Mouse (Mus musculus) frontal cortex, adult (tissue): ENCODE measurements around the gene Ddx19a.
A peak's percentile ranks its signal among the peaks of the same experiment; 100 is the strongest.
"Not testable (repeated sequence)": the region's sequence is repeated elsewhere in the genome, so short reads cannot be mapped to it uniquely, and the experiment has no call there.

Experiments
- ATAC-seq: cut with Nextera tagmentation; 2 replicates; pipeline ENCODE4 v1.9.2; 2017; ENCODE audit warnings: mild to moderate bottlenecking, moderate library complexity, mixed read lengths; ENCODE audit not compliant: low TSS enrichment

Ddx19a gene

DNA sequence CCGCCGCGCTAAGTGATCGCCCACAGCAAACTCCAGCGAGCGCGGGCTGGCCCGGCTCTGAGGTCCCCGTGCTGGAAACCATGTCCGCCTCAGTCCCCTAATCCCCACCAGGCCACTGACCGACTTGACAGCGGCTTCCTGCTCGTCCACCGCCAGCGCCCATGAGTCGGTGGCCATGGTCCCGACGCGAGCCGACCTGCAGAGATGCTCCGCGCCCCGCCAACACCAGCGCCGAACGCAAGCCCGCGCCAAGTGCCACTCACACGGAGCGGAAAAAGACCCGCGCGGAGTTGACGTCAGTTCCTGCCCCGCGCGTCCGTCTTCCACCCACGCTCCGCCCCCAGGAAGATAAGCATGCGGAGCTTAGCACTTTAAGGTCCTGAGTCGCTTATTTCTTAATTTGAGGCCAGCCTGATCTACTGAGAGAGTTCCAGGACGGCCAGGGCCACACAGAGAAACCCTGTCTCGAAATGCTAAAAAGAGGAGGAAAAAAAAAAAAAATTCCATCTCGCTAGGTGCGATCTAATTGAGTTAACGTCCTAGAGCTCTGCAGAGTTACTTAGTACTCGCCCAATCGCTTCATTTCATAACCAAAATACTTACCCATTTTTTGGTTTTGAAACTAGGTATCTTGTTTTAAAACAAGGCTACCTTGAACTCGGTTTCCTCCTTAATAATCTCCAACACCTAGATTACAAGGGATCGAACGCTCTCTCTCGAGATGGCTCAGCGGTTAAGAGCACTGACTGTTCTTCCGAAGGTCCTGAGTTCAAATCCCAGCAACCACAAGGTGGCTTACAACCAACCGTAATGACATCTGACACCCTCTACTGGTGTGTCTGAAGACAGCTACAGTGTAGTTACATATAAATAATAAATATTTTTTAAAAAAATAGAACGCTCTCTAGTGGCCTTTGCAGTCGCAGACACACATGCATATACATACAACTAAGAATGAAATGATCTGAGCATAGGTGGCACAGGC, at the start of gene Ddx19a:
Gene Ddx19a (minus strand): TSS at position 254 of the 985 bp plus-strand sequence.
- peak; percentile 98 for ATAC-seq

DNA sequence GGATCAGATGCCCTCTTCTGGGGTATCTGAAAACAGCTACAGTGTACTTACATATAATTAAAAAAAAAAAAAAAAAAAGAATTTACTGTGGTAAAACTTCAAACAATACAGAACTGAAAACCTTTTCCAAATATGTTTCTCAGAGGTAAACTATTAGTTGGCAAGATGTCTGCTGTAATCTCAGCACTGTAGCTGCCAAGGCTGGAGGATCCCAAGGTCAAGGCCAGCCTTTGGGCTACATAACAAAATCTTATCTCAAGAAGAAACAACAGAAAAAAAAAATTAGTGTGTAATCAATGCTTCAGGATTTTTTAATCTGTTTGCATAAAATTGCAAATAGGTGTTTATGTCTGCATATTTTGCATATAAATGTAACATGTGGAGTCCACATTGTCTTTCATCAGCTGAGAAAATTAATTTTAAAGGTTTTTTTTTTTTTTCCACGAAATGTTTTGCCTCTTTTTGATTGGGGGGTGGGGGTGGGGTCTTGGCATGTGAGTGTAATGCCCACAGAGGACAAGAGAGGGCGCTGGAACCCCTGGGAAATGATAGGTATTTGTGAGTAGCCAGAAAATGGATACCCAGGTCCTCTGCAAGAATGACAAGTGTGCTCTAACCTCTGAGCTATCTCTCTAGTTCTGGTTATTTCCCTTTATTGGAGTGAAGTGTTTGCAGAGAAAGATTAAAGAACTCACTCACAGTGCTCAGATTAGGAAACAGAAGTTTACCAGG, 46.6 kb upstream of the Ddx19a start:
- no peak for ATAC-seq

DNA sequence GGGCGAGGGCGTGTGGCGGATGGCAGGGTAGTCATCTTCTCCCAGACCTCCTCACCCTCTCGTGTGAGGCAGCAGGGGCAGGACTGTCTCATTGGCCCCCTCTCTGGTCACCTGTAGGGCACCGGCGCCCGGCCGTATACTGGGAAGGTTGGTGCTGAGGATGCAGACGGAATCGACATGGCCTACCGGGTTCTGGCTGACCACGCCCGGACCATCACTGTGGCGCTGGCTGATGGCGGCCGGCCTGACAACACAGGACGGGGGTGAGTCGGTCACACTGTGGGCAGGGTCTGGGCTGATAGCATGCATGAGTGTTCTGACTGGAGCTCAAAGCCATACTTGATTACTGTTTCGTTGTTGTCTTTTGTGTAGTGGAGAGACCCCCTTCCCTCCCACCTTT, 44.9 kb upstream of the Ddx19a start:
- no peak for ATAC-seq

DNA sequence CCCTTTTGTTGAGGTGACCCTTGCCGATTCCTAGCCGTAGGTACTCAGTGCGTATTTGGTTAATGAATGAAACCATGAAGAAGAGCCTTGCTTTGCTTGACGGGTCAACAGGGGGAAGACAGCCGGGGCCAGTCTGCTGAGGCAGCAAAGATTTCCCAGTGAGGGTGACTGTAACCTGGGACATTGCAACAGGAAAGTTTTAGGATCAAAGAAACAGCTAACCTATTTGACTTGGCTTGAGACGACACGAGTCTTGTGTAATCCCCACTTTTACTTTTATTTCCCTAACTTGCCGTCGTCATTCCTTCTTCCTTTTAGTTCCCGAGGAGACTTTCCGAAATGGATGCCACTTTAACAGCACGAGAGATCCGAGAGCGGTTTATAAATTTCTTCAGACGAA, 39.0 kb upstream of the Ddx19a start:
- ATAC-seq = no peak

DNA sequence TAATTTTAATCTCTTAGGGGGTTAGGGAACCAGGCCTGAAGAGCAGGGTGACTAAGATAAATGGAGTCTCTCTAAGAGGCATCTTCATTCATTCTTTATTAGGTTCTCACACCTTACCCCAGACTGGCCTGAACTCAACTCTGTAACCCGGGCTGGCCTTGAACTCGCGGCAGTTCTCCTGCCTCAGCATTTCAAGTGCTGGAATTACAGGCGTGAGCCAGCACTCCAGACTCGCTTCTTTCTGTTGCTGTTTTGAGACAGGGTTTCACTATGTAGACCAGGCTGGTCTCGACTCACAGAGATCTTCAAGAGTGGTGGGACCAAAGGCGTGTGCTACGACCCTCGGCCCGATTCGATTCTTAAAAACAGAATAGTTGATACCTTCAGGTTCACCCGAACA, 36.7 kb upstream of the Ddx19a start:
- ATAC-seq = no peak

DNA sequence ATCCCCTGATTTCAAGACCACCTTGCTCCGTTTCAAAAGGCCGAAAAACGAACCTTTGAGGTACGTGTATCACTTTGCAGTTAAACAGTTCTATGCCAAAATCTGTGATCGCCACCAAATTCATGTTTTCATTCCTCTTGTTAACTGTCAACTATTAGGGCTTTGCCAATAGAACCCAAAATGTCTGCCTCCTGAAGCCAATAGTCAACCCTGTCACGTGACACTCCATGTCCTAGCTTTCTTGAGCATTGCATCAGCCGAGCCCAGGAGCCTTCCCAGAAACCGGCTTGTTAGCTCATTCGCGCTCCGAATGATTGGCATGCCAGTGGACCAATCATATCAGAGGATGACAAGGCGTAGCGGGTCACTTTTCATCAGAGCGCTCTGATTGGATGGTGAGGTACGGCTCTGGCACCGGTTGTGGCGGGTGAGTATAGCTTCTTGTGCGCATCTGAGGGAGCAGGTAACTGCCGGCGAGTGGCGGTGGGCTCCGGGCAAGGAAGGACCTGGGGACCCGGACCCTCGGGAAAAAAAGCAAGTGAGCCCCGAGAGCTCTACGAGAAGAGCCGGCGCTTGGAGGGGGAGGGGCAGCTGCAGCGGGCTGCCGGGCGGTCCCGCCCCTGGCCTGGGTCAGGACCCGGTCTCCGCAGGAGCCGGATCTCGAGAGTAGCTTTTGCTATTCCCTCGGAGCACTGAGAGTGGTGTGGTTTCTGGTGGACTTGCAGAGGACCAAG, 36.0 kb upstream of the Ddx19a start:
- ATAC-seq = peak; percentile 100

DNA sequence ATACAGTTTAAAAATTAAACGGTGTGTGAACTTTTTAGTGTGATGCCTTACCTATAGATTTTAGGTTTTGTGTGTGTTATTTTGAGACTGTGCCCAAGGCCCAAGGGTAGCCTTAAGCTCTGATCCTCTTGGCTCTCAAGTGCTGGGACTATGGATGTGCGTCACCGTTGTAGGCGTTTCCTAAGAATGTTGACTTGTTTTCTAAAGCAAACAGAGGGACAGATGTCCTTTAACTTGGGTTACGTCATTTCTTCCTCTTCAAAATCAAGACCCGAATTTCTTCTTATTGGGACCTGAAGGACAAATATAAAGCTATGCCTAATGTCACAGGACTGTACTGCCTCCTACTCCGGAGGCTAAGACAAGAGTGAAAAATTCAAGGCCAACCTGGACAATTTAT, 35.3 kb upstream of the Ddx19a start, which contains the start of gene Aars:
Gene Aars (plus strand): TSS at position 229 of the 400 bp plus-strand sequence.
- ATAC-seq = no peak

DNA sequence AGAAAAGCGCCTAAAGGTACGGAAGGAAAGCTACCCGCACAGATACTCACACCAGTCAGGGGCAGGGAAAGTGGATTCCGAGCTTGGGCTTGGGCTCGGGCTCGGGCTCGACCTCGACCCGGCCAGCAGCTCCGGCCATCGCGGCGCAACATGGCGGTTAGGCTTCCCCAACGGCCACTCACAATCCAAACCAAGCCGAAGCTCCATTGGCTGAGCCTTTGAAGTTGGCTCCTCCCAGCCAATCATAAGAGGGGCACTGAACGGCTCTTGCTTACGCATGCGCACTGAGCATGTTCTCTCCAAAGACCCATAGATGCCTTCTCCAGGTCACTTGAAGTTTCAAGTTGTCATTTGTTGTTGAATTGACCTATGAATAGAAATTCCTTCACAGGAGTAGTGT, 34.0 kb upstream of the Ddx19a start, which contains the start of gene Ddx19b:
Gene Ddx19b (minus strand): TSS at position 180 of the 400 bp plus-strand sequence.
- no peak for ATAC-seq

DNA sequence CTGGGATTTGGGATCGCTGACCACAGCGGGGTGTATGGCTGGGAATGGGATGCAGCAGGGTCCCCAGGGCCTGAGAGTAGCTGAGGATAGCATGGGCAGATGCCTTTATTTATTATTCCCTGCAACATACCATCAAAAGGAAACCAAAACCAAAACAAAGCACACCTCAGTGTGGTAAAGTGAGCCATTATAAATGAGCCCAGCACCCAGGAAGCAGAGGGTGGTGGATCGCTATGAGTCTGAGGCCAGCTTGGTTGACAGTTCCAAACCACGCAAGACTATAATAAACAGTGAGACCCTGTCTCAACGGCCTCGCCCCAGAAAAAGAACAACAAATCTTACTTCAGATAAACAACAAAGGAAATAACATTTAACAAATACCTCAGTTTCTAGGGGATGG, 32.4 kb upstream of the Ddx19a start:
- no peak for ATAC-seq

DNA sequence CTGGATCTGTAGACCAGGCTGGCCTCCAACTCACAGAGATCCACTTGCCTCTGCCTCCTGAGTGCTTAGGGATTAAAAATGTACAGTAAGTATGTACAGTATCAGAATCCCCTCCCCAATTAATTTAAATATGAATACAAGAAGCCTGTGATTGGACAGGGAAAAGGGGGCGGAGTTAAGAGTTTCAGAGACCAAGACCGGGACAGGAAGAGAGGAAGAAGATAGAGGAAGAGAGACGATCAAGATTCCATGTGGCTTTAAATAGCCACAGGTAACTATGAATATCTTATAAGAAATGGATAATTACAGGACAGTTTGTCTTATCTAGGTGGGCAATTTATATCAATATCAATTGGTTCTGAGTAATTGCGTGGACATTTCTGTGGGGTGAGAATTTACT, 32.0 kb upstream of the Ddx19a start:
- no peak for ATAC-seq

DNA sequence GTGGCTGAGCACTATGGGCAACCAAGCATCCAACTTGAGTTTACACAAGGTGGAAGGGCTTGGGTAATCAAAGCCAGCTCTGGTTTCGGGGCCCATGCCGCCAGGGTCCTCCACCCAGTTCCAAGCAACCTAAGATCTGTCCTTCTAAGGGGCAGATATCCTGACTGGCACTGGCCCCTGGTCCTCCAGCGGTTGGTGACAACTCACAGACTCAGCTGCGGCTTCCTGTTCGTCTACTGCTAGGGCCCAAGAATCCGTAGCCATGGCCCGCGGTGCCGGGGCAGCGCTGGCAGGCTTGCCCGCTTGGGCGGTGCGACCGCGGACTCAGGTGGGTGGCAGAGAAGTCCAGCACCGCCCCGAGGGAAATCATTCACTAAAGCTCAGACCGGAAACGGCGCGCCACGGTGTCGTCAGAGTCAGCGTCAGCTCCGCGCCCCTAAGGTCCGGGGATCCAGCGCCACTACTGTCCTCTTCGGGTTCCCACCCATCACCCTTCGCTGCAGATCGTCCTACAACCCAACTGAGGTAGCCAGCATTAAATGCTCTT, 29.9 kb upstream of the Ddx19a start:
- ATAC-seq = peak; percentile 100

DNA sequence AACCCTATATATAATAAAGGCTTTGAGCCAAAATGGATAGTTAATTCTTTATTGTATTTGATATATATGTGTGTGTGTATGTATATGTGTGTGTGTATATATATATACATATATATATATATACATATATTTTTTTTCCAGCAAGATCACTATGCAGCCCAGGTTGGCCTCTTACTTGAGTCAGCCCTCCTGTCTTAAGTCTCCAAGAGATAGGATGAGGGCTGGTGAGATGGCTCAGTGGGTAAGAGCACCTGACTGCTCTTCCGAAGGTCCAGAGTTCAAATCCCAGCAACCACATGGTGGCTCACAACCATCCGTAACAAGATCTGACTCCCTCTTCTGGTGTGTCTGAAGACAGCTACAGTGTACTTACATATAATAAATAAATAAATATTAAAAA, 29.0 kb upstream of the Ddx19a start:
- ATAC-seq = not testable (repeated sequence)

DNA sequence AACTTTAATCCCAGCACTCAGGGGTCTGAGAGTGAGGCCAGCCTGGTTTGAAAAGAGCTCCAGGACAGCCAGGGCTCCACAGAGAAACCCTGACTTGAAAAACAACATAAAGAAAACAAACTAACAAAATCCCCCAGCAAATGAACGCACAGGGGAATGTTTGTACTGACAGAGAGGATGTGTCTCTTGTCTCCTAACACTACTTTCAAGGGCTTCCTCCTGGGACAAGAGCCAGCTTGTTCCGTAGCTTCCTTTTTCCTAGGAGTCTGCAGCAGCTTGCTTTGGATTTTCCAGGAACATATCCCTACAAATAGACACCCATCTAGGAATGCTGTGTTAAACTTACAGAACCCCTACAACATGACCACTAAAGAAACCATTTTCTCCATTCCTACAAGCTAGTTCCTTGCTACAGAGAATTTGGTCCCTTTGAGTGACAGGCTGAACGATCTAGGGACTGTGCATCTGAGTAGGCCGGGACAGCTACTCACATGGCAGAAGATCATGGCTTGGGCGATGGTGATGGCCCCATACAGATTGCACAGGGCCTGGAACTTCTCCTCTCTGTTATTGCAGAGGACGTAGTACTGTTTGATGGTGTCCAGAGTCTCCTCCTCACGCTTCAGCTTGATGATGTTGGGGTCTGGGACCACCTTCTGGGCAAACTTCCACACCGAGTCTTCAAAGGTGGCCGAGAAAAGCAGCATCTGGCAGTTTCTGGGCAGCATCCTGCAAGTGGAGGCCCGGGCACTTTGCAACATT, 12.8 kb upstream of the Ddx19a start:
- not testable (repeated sequence) for ATAC-seq

DNA sequence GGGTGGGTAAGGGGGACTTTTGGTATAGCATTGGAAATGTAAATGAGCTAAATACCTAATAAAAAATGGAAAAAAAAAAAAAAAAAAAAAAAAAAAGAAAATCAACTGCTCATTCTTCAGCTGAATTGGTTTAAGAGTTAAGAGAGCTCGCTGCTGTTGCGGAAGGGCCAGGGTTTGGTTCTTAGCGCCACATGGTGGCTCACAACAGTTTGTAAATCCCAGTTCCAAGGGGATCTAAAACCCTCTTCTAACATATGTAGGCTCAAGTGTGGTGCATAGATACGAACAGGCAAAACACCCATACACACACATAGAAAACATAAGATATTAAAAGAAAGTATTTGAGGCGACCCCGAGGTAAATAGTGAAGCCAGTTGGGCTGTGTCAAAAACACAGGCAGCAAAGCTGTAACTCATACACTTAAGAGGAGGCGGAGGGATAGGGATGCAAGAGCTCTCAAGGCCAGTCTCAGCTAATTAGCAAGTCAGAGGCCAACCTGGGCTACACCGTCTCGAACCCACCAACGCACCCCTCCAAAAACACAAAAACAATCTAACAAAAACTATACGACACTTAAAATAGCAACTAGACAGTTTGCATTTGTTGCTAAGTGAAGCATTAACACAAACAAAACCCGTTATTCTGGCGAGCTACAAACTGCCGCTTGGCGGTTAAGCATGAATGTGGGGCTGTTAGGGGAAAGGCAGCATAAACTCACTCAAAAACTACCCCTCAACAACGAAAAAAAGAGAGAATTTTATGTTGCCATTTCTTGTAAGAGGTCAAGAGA, 764 bp downstream of the Ddx19a start:
- ATAC-seq = no peak

DNA sequence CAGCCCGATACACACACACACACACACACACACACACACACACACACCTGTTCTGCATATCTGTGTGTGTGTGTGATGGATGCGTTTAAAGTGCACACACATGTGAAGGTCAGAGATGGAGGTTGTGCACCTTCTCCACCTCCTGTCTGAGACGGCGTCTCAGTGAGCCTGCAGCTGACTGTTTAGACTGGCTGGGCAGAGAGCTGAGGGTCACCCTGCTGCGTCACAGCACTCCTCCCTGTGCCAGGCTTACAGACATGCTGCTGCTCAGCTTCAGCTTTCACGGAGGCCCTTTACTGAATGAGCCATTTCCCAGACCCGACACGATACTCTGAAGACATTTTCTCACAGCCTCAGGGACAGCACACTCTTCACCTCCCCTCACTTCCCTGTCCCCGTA, 7.6 kb downstream of the Ddx19a start:
- ATAC-seq = no peak

DNA sequence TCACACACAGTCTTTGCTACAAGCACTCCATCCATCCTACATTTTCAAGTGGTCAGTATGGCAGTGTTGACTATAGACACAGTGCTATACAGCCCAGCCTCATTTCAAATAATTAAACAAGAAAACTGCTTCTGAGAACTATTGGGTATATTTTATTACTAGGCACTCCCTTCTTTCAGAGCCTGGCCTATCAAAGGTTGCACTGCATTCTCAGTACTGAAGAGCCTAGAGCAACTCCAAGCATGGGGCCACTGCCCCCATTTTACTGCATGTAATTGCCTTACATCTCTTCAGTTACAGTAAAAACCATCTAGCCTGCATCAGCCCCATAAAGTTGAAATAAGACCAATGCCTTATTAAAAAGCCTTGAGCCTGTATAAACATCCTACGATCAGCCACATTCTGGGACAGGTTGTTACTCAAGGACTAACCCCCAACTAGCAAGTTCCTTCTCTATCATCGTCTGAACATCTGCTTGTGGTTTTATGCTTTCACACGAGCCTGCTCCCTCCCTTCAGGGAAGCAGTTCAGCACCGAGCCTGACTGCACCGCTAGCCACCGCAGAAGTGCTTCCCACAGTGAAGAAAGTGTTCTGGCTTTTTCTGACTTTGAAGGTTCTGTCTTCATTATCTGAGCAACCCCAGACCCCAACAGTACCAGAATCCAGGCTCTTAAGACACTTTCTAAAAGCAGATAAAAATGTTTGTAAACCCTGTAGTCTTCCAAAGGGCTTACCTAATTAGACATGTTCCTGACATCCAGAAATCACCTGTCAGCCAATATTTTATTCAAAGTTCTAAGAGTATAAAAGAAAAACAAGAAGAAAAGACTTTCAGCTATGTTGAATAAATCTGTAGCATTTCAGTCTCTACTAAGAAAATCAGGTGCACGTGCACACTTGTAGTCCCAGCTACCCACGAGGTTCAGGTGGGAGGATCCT, 9.5 kb downstream of the Ddx19a start:
- ATAC-seq = no peak

DNA sequence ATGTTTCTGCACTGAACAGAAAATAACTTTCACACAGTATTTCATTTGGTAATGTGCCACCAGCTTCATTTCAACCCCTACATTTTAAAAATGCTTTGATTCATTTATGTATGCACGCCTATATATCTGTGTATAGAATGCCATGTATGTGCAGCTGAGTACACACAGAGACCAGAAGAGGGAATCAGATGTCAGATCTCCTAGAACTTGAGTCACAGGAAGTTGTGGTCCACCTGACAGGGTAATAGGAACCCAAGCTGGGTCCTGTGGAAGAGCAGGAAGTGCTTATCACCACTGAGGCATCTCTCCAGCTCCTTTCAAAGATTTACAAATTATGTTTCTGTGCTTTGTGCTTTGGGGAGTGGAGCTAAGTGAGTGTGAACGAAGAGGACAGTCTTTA, 16.3 kb downstream of the Ddx19a start:
- ATAC-seq = no peak

DNA sequence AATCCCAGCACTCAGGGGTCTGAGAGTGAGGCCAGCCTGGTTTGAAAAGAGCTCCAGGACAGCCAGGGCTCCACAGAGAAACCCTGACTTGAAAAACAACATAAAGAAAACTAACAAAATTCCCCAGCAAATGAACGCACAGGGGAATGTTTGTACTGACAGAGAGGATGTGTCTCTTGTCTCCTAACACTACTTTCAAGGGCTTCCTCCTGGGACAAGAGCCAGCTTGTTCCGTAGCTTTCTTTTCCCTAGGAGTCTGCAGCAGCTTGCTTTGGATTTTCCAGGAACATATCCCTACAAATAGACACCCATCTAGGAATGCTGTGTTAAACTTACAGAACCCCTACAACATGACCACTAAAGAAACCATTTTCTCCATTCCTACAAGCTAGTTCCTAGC, 19.6 kb downstream of the Ddx19a start:
- ATAC-seq = not testable (repeated sequence)

DNA sequence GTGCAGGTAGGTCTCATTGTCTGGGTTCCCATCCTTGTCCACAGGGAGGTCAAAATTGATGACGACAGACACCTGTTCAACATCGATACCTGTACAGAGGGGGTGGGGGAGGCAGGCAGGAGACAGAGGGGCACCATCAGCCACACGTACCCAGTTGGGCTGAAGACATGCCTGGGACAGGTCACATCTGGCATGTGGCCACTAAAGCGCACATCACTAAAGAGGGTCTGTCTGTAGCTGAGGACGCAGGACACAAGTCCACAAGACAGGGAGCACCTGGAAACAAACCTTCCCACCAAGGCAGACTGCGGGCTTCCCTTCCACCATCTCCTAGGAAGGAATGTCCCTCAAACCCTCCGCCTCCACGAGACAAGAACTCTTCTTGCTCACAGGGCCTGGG, 21.1 kb downstream of the Ddx19a start:
- 0 out of 2 replicates have a peak, but pooled peaks have one; percentile 2 for ATAC-seq
